Mouse (Mus musculus) hindbrain, embryonic 16.5 days (tissue): ENCODE results near the gene Cers6. TPM values are rescaled to one million over a fixed set of nuclear protein-coding genes. Genes with fewer than 3 reads are reported as not detected.

ENCODE experiments used
- ATAC-seq: fragments of 200-750 bp; cut with Nextera tagmentation; 2 replicates; pipeline ENCODE4 v1.8.0; 2017; ENCODE audit warnings: moderate TSS enrichment, moderate library complexity
- H3K27ac ChIP-seq: fragments of 300-500 bp; sonication (generic); 2 replicates; pipeline ENCODE4 v1.5.1; 2014; ENCODE audit warnings: low read depth, mild to moderate bottlenecking, control low read depth, low read length, moderate library complexity
- H3K27me3 ChIP-seq: fragments of 300-500 bp; sonication (generic); replicated peaks from 2 replicates; pipeline ENCODE4 v1.6.1; 2014; ENCODE audit warnings: low read length; ENCODE audit not compliant: control insufficient read depth, insufficient read depth
- H3K36me3 ChIP-seq: fragments of 300-500 bp; sonication (generic); 2 replicates; pipeline ENCODE4 v1.6.1; 2014; ENCODE audit warnings: mild to moderate bottlenecking, low read length, moderate library complexity, mixed read lengths; ENCODE audit not compliant: control insufficient read depth, insufficient read depth
- H3K4me1 ChIP-seq: fragments of 300-500 bp; sonication (generic); 2 replicates; pipeline ENCODE4 v1.6.1; 2014; ENCODE audit warnings: low read depth, low read length; ENCODE audit not compliant: control insufficient read depth, insufficient read depth
- H3K4me2 ChIP-seq: fragments of 300-500 bp; sonication (generic); 2 replicates; pipeline ENCODE4 v1.6.1; 2014; ENCODE audit warnings: mild to moderate bottlenecking, low read length, control low read depth, moderate library complexity
- H3K4me3 ChIP-seq: fragments of 300-500 bp; sonication (generic); 2 replicates; pipeline ENCODE4 v1.5.1; 2014; ENCODE audit warnings: mild to moderate bottlenecking, low read length, control low read depth, moderate library complexity
- H3K9ac ChIP-seq: fragments of 300-500 bp; sonication (generic); 2 replicates; pipeline ENCODE4 v1.6.1; 2014; ENCODE audit warnings: low read depth, mild to moderate bottlenecking, control low read depth, low read length, moderate library complexity
- H3K9me3 ChIP-seq: fragments of 300-500 bp; sonication (generic); 2 replicates; pipeline ENCODE4 v1.6.1; 2014; ENCODE audit warnings: mild to moderate bottlenecking, low read length, moderate library complexity; ENCODE audit not compliant: control insufficient read depth
- WGBS: fragments of 180-500 bp; shearing (Covaris S2); extraction: QIAGEN DNeasy Blood & Tissue Kit; methylation state at CpG from one replicate; pipeline ENCODE4 v1.1.7; 2014; 5-methylcytosine and 5-hydroxymethylcytosine counted together
- polyA plus RNA-seq: library from polyadenylated mRNA; unstranded; fragments of >200 nt; fragmentation: Nextera tagmentation; extraction: Ambion mirVana; gene quantifications from 2 replicates; pipeline ENCODE4 v1.2.1, GENCODE M21; 2015

Gene Cers6
- polyA plus RNA-seq, 1 experiment from 2014 or later = 45.0 TPM

DNA sequence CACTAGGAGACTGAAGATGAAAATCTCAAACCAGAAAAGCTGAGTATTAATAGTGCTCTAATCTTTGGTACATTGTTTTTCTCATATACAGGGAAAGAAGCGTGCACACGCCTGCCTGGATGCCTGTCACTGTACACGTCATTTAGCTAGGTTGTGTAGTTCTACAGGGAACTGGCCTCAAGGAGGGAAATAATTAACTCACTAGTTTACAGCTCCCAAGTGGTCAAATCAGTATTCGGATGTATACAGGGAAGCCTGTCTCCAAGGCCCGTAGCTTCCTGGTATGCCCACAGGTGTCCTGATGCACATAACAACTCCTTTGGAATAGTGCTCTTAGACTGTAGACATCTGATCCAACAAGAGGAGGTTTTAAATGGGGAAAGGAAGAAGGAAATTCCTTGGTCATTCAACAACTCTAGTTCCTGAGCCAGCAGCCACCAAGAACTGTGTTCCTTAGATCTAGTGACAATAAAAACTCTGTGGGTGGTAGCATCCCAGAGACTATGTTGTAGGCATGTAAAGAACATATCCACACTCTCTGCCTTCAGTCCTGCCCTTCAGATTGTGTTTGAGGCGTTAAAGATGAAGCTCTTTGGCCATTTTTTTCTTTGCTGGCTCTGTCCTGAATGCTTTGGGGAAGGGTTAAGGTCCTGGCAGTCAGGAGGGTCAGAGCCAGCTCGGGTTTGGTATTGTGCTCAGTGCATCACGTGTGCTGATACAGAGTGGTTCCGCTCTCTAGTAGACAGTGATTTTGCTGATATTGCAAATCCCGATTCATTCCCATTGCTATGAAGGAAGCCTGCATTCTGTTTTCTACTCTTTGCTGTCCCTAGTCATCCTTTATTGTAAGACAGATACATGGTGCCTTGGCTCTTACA, 65.9 kb downstream of the Cers6 start:
- 0 out of 2 replicates have a peak, but pooled peaks have one; percentile 17 for ATAC-seq

DNA sequence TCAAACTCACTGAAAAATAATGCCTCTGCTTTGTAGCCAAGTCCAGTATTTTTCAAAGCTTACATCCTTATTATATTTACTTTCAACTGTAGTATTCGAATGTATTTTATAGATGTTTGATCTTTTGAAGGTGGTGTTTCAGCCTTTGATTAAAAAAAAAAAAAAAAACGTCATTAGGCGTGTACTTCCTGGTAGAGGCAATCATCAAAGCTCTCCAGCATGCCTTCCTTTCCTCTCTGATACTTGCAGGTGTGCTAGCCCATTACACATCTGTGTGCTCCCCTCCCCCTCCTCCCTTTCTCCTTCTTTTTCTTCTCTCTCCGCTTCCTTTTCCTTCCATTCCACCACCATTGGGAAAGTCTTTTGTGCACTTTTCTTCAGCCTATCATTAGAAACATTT, 71.0 kb downstream of the Cers6 start:
- 68% methylated on average over 4 of the region's 4 CpGs for WGBS
- Histone ChIP-seq H3K27ac (no peak overlapping the region), H3K27me3 (no peaks in the 10 kb centered on the region), H3K9me3 (no peaks in the 10 kb centered on the region), H3K4me1 (no peaks in the 10 kb centered on the region), H3K4me2 (no peak overlapping the region), H3K36me3 (no peaks in the 10 kb centered on the region), H3K9ac (no peak overlapping the region), H3K4me3 (no peak overlapping the region)
- no peak for ATAC-seq

More for the DNA sequence above, 65.9 kb downstream of the Cers6 start:
- Histone ChIP-seq H3K27ac (no peak overlapping the region), H3K27me3 (no peaks in the 10 kb centered on the region), H3K9me3 (no peaks in the 10 kb centered on the region), H3K4me3 (no peak overlapping the region), H3K4me2 (no peak overlapping the region), H3K9ac (no peak overlapping the region), H3K4me1 (no peaks in the 10 kb centered on the region), H3K36me3 (no peaks in the 10 kb centered on the region)
- 74% methylated on average over 10 of the region's 10 CpGs for WGBS

DNA sequence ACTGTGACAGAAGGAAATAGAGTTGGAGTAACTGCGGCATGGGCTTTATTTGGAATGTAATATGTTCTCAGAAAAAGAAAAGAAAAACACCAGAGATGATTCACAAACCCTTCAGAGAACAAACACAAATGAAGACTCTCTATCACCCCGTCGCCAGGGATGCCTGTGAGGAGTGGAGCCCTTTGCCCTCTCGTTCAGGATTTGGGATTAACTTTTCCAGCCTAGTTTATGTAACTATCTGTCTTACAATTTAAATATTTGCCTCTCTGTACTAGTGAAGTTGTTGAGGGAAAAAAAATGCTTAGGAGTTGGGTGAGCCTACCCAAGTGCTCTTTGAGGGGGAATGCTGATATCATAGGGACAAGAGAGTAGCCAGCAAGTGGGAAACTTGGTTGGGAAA, 71.4 kb downstream of the Cers6 start:
- Histone ChIP-seq H3K27ac (no peak overlapping the region), H3K4me2 (no peak overlapping the region), H3K9me3 (no peaks in the 10 kb centered on the region), H3K4me1 (no peaks in the 10 kb centered on the region), H3K27me3 (no peaks in the 10 kb centered on the region), H3K4me3 (no peak overlapping the region), H3K9ac (no peak overlapping the region), H3K36me3 (no peaks in the 10 kb centered on the region)
- WGBS = 68% methylated on average over 4 of the region's 4 CpGs
- no peak for ATAC-seq

DNA sequence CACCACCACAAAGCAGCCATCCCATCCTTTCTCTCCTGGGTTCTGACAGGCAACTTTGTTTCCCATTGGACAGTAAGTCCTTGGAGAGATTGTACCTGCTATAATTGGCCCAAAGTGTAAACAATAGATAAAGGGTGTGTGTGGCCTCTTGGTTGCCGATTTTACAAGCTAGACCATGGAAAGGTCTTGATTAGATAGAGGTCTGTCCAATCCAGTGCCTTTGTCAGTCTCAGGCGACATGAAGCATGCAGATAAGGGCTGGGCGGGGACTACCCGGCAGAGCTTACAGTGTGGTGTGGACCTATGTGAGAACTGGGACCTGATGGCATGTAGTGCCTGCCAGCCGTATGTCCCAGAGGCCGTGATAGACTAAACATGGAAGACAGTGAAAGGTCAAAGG, 73.4 kb downstream of the Cers6 start:
- no peaks in the 10 kb centered on the region for H3K9me3 ChIP-seq
- H3K9ac ChIP-seq = no peak overlapping the region
- H3K36me3 ChIP-seq = no peaks in the 10 kb centered on the region
- 89% methylated on average over 6 of the region's 6 CpGs for WGBS
- no peak overlapping the region for H3K27ac ChIP-seq
- no peaks in the 10 kb centered on the region for H3K27me3 ChIP-seq
- H3K4me2 ChIP-seq = no peak overlapping the region
- H3K4me3 ChIP-seq = no peak overlapping the region
- H3K4me1 ChIP-seq = no peaks in the 10 kb centered on the region
- ATAC-seq = no peak

DNA sequence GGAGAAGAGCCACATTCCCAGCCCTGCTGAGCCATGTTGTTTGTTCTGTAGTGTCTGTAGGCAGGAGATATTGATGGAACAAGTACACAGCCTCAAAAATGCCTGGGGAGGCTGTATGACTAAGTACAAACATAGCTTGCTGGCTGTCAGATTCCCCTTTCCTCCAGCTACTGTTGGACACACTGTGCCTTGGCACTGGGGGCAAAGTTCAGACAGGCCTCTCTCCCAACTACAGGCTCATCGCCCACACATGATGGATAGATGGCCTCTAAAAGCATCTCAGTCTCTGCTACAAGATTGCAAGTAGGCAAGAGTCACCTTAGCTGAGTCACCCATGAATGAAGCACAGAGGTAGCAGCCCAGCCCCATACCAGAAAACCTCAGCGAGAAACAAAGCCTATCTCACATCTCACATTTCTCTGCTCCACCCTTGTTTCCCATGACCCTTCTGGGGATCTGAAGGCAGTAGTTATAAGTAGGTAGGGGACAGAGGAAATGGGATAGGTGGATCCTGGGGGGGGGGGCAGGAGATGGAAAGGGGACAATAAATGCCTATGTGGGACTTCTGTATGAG, 74.6 kb downstream of the Cers6 start:
- Histone ChIP-seq H3K4me2 (no peak overlapping the region), H3K4me3 (no peak overlapping the region), H3K27me3 (no peaks in the 10 kb centered on the region), H3K9ac (no peak overlapping the region), H3K4me1 (no peaks in the 10 kb centered on the region), H3K36me3 (no peaks in the 10 kb centered on the region), H3K9me3 (no peaks in the 10 kb centered on the region), H3K27ac (no peak overlapping the region)
- no peak for ATAC-seq
- 90% methylated on average over 2 of the region's 2 CpGs for WGBS

DNA sequence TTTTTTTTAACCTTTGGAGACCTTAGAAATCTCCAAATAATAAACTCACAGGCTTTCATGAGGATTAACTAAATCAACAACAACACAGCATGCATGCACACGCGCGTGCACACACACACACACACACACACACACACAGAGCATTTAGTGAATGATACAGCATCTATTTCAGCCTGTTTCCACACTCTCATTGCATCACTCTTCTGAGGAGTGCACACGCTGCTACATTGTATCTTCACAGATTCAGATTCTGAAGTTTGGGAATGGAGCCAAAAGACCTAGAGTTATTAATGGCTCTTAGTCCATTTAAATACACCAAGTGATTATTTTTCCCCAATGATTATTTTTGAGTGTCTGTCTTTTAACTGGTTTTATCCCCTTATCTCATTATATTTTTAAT, 75.5 kb downstream of the Cers6 start:
- Histone ChIP-seq H3K9me3 (no peaks in the 10 kb centered on the region), H3K4me1 (no peaks in the 10 kb centered on the region), H3K36me3 (no peaks in the 10 kb centered on the region), H3K27ac (no peak overlapping the region), H3K9ac (no peak overlapping the region), H3K4me2 (no peak overlapping the region), H3K27me3 (no peaks in the 10 kb centered on the region), H3K4me3 (no peak overlapping the region)
- WGBS = 80% methylated on average over 4 of the region's 4 CpGs
- ATAC-seq = no peak

DNA sequence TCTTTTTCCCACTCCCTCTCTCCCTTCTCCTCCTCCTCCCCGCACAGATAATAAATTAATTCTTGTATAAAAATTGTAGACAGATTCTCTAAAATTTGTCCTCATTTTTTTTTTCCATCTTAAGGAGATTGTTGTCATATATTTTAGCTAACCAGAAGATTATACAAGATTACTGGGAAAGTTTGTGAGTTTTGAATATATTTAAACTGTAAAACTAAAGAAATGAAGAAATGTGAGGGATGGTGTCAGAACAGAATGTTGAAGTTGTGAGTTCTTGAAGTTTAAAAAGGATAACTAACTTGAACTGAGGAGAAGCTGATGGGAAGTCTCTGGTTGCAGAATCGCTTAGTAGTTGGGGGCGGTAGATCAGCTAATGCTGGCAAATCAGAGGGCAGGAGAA, 76.6 kb downstream of the Cers6 start:
- WGBS = 93% methylated on average over 3 of the region's 3 CpGs
- Histone ChIP-seq H3K4me3 (no peak overlapping the region), H3K9ac (no peak overlapping the region), H3K4me1 (no peaks in the 10 kb centered on the region), H3K4me2 (no peak overlapping the region), H3K27ac (no peak overlapping the region), H3K36me3 (no peaks in the 10 kb centered on the region), H3K27me3 (no peaks in the 10 kb centered on the region), H3K9me3 (no peaks in the 10 kb centered on the region)
- no peak for ATAC-seq

DNA sequence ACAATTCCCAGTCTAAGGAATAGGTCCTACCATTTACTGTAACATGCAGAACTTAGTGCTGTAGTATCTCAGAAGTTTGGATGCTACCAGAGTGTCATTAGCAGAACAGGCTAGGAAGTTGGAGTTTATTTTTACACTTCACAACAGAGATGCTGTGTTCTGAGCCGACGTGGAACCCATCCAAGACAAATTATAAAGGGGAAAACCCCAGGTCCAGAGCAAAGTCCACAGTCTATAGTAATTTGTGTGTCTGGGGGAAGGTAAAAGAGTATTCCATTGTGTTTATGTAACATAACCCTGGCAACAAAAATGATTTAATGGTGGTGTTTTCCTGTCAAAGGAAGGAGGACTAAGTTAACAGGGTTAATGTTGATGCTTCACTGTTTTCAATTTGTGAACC, 83.7 kb downstream of the Cers6 start:
- no peaks in the 10 kb centered on the region for H3K9me3 ChIP-seq
- no peaks in the 10 kb centered on the region for H3K4me1 ChIP-seq
- 85% methylated on average over 2 of the region's 2 CpGs for WGBS
- no peaks in the 10 kb centered on the region for H3K27me3 ChIP-seq
- no peak overlapping the region for H3K27ac ChIP-seq
- H3K4me3 ChIP-seq = no peak overlapping the region
- H3K36me3 ChIP-seq = 0 out of 2 replicates have a peak, but pooled peaks cover 3% of the 10 kb centered on the region
- no peak overlapping the region for H3K9ac ChIP-seq
- ATAC-seq = no peak
- H3K4me2 ChIP-seq = no peak overlapping the region

DNA sequence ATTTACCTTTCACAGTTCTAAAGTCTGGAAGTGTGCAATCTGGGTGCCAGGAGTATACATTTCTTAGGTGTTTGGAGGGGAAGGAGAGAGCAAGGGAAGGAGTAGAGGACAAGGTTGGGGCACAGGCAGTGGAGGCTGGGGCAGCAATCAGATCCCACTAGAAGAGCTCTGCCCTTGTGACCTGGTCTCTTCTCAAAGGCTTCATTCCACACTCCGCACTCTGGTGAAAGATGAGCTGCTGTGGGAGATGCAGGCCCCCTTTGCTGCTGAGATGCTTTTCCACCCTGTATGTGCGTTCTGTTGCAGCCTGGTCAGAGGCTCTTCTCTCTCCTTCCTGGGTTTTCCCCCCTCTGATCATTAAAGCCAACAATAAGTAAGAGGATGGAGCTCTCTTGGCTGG, 84.7 kb downstream of the Cers6 start:
- Histone ChIP-seq H3K9ac (no peak overlapping the region), H3K9me3 (no peaks in the 10 kb centered on the region), H3K27me3 (no peaks in the 10 kb centered on the region), H3K27ac (no peak overlapping the region), H3K4me2 (no peak overlapping the region), H3K4me1 (no peaks in the 10 kb centered on the region), H3K36me3 (0 out of 2 replicates have a peak, but pooled peaks cover 3% of the 10 kb centered on the region), H3K4me3 (no peak overlapping the region)
- 97% methylated on average over 2 of the region's 2 CpGs for WGBS
- ATAC-seq = no peak
